Mouse (Mus musculus) brown adipose tissue, adult 24 weeks (tissue): ENCODE measurements around the gene Bola2. TPM values are rescaled to one million over a fixed set of nuclear protein-coding genes. Genes with fewer than 3 reads are reported as not detected.
"Not testable (repeated sequence)": the region's sequence is repeated elsewhere in the genome, so short reads cannot be mapped to it uniquely, and the experiment has no call there.

Experiments
- H3K27ac ChIP-seq: fragments of 200-500 bp; replicated peaks from 2 replicates; pipeline ENCODE4 v1.5.1; 2012; ENCODE audit warnings: low read depth, mild to moderate bottlenecking, low read length
- H3K4me1 ChIP-seq: fragments of 200-500 bp; 2 replicates; pipeline ENCODE4 v1.6.1; 2012; ENCODE audit warnings: low read length, mixed read lengths; ENCODE audit not compliant: control insufficient read depth, insufficient read depth, insufficient read length
- H3K4me3 ChIP-seq: fragments of 200-500 bp; 2 replicates; pipeline ENCODE4 v1.5.1; 2012; ENCODE audit warnings: low read depth, mild to moderate bottlenecking, low read length, moderate library complexity; ENCODE audit not compliant: insufficient read depth
- polyA plus RNA-seq: library from polyadenylated mRNA; stranded (reverse); fragments of >200 nt; gene quantifications from 2 replicates; pipeline ENCODE4 v1.2.4, GENCODE M21; 2012; ENCODE audit not compliant: missing spikeins, insufficient read depth, insufficient read length

Bola2 gene
- polyA plus RNA-seq, 1 experiment = 49.0 TPM

DNA sequence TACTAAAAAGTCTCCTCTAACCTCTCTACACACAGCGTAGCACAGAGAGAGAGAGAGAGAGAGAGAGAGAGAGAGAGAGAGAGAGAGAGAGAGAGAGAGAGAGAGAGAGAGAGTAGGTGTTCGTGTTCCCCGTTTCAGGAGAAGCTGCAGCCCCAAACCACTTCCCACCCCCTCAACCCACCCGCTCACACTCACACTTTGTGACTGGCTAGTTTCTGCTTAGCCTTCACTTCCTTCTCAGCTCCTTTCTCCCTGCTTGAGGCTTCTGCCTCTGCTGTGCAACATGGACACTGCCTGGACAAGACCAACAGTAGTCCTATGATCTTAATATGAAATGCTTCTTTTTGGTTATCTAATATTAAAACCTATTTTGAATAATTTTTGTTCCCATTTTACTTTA is 15.1 kb downstream of the Bola2 start:
- Histone ChIP-seq H3K4me3 (no peak overlapping the region), H3K27ac (no peak overlapping the region), H3K4me1 (no peaks in the 10 kb centered on the region)

GRCm38 (mm10) chr7:126711910-126712309 is 16.7 kb downstream of the Bola2 start:
- Histone ChIP-seq H3K4me3 (no peak overlapping the region), H3K4me1 (no peaks in the 10 kb centered on the region), H3K27ac (no peak overlapping the region)

DNA sequence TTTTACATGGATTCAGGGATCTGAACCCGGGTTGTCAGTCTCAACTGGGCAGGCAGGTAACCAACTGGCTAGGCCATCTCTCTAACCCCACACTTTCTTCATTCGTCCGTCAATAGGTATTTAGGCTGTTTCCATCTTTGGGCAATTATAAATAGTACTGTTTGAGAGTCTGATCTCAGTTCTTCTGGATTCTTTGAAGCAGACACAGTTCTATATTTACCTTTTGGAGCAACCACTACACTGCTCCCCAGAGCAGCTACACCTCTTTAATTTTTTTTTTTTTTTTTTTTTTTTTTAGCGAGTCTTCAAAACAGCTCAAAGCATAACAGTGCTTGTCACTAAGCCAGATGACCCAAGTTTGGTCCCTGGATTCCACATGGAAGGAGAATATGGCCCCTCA is 20.5 kb downstream of the Bola2 start:
- Histone ChIP-seq H3K4me1 (no peaks in the 10 kb centered on the region), H3K27ac (no peak overlapping the region), H3K4me3 (no peak overlapping the region)

GRCm38 (mm10) chr7:126717566-126717965 is 22.4 kb downstream of the Bola2 start:
- Histone ChIP-seq H3K4me1 (no peaks in the 10 kb centered on the region), H3K4me3 (no peak overlapping the region), H3K27ac (no peak overlapping the region)

DNA sequence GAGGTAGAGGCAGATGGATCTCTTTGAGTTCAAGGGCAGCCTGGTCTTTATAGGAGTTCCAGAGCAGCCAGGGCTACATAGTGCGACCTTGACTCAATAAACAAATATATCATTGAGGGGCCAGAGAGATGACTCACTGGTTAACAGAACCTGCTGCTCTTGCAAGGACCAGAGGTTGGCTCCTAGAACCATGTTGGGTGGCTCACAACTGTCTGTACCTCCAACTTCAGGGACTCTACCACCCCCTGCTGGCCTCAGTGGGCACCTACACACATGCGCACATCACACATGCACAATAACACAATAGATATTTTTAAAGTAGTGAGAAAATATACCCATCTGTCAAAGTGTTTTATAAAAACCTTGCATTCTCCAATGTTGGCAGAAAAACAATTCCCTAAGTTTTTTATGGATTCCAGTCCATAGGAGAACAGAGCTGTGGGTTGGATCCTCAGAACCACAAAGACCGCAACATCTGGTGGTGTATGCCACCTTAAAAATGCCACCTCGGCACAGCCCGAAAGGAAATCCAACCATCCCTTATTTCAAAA is 23.7 kb downstream of the Bola2 start:
- H3K4me1 ChIP-seq = no peaks in the 10 kb centered on the region
- no peak overlapping the region for H3K4me3 ChIP-seq
- no peak overlapping the region for H3K27ac ChIP-seq

DNA sequence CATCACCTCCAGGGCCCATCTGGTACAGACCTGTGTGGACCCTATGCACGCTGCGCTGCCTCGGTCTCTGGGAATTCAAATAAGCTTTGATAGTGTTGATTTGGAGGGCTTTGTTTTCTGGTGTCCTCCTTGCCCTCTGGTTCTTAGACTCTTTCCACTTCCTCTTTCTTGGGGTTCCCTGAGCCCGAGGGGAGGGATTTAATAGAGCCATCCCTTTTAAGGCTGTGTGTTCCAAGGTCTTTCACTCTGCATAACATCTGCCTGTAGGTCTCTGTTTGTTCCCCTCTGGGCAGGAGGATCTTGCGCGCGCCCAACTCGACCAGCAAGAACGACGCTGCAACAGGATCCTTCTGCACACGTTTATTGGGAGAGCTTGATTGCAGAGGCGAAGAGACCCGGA is 26.4 kb downstream of the Bola2 start:
- Histone ChIP-seq H3K27ac (no peak overlapping the region), H3K4me3 (no peak overlapping the region), H3K4me1 (no peaks in the 10 kb centered on the region)

DNA sequence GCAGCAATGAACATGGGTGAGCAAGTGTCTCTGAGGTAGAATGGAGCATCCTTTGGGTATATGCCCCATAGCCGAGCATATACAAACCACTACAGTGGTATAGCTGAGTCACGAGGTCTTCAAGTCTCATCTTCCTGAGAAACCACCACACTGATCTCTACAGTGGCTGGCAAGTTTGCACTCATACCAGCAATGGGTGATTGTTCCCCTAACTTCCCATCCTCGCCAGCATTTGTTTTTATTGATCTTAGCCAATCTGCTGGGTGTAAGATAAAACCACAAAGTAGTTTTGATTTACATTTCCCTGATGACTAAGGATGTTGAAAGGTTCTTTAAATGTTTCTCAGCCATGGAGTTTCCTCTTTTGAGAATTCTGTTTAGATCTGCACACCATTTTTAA is 29.9 kb downstream of the Bola2 start:
- H3K27ac ChIP-seq = no peak overlapping the region
- no peak overlapping the region for H3K4me3 ChIP-seq
- H3K4me1 ChIP-seq = no peaks in the 10 kb centered on the region

DNA sequence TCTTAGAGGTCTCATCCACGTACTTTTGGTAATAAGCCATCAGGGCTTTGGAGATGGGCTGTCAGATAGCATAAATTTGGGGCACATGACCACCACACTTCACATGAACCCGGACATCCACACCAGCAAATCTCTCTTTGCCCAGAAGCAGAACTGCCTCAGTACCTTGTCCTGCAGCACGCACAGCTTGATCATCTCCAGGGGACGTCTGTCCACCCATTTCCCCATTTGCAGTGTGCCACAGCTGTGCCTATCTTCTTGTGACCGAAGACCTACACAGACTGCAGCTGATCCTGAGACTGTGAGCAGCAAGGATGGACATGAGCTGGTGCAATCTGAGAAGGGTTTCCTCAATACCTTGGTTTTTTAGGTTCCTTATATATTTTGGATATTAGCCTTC is 30.5 kb downstream of the Bola2 start:
- H3K4me1 ChIP-seq = no peaks in the 10 kb centered on the region
- H3K27ac ChIP-seq = no peak overlapping the region
- H3K4me3 ChIP-seq = no peak overlapping the region

DNA sequence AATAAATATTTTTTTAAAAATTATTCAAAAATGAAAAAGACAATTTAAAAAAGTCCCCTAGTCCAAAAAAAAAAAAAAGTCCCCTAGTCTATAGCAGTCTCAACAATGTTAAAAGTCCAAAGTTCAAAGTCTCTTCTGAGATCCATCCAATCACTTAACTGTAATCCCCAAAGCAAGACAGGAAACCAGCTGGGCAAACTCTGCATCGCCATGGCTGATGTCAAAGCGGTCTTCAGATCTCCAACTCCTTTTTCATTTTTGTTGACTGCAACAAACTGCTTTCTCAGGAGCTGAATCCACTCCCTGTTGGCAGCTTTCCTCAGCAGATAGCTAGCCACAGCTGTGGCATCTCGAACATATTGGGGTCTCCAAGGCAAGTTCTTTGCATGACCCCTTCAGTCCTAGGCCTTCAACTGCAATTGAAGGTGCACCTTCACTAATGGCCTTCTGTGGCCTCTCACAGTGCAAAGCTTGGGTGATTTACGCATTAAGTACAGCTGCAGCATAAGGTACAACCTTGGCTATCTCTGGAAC is 35.1 kb downstream of the Bola2 start:
- not testable (repeated sequence) for H3K27ac ChIP-seq, H3K4me3 ChIP-seq, H3K4me1 ChIP-seq

DNA sequence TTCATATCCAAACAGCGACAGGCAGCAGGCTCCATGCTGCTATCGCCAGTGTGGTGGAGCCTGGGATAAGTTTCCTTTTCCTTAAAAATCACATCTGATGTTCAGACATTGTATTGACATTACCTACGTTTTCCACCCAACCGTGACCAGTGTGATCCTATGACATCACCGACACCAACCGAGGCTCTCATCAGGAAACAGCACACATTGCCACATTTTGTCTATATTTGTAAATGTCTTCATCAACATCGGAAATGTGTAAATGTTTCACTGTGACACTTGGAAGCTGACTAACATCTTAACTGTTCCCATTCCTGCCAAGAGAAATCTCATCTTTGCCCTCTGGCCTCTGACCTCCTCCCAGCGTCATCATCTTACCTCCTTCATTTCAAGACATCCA is 40.9 kb downstream of the Bola2 start:
- Histone ChIP-seq H3K4me3 (no peak overlapping the region), H3K4me1 (no peaks in the 10 kb centered on the region), H3K27ac (no peak overlapping the region)

DNA sequence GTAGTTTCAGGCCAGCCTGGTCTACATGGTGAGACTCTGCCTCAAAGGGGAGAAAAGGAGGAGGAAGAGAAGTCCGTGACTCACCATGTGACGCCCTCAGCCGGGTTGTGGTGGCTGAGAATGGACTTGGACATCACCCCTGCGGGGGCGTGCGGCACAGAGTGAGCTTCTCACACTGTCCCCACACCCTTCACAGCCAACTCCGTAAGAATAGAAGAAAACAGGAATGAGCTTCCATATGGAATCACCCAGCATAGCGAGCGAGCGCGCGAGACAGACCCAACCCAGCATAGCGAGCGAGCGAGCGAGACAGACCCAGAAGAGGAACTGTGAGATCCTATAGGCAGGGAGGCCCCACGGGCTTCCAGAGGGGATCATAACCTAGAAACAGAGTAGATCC is 44.4 kb downstream of the Bola2 start:
- Histone ChIP-seq H3K4me3 (no peak overlapping the region), H3K27ac (no peak overlapping the region; the same call in 1 of the 2 replicates), H3K4me1 (no peaks in the 10 kb centered on the region)

- Histone ChIP-seq H3K27ac (no peak overlapping the region; the same call in 1 of the 2 replicates), H3K4me3 (no peak overlapping the region)
These were observed 45.0 kb downstream of the Bola2 start for GRCm38 (mm10) chr7:126740132-126740735.

GRCm38 (mm10) chr7:126740977-126741376 is 45.8 kb downstream of the Bola2 start:
- Histone ChIP-seq H3K4me3 (no peak overlapping the region), H3K27ac (no peak overlapping the region), H3K4me1 (no peaks in the 10 kb centered on the region)

More at GRCm38 (mm10) chr7:126740132-126740735, 45.0 kb downstream of the Bola2 start:
- no peaks in the 10 kb centered on the region for H3K4me1 ChIP-seq

DNA sequence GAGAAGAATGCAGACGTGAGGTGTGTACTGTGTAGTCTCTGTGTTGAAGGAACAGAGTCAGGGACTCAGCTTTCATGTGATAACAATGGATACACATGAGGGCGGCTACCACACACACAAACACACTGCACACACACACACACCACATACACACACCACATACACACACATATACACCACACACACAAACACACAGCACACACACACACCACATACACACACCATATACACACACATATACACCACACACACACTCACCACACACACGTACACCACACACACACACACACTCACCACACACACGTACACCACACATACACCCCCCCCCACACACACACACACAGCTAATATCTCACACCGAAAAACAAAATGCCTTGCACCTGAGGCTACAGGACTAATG is 46.3 kb downstream of the Bola2 start:
- Histone ChIP-seq H3K27ac (no peak overlapping the region), H3K4me3 (no peak overlapping the region)

DNA sequence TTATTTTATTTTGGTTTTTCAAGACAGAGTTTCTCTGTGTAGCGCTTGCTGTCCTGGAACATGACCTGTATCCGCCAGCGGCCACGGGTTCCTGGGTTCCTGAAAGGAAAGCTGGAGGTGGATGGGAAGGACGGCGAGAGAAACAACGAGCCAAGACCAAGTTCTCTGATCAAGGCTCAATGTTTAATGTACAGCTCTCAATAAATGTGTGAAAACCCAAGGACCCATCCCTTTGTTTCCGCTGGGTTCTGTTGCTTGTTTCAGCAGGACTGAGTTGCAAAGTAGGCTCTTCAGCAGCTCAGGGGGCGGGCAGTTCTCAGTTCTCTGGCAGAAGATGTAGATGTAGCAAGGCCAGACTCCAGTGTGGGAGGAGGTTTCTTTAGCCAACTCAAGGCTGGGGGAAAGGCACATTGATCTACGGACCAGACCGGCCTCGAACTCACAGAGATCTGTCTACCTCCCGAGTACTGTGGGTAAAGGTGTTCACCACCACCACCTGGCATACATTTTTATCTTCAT is 46.8 kb downstream of the Bola2 start:
- H3K27ac ChIP-seq = no peak overlapping the region
- H3K4me1 ChIP-seq = no peaks in the 10 kb centered on the region

More for the DNA sequence above, 46.3 kb downstream of the Bola2 start:
- H3K4me1 ChIP-seq = no peaks in the 10 kb centered on the region

GRCm38 (mm10) chr7:126746066-126746465 is 50.9 kb downstream of the Bola2 start:
- Histone ChIP-seq H3K27ac (peak overlapping the region; percentile 84), H3K4me3 (0 out of 2 replicates have a peak overlapping the region, but pooled peaks have one; percentile 20), H3K4me1 (no peaks in the 10 kb centered on the region)

More for the DNA sequence above, 46.8 kb downstream of the Bola2 start:
- H3K4me3 ChIP-seq = no peak overlapping the region
